Mouse (Mus musculus) kidney, adult 2 months (tissue): ENCODE results near the gene Sema7a.

Source experiments
- CTCF ChIP-seq: fragments of 200-500 bp; conservative IDR thresholded peaks from 2 replicates; pipeline ENCODE4 v1.5.1; 2011; ENCODE audit warnings: low read depth, mild to moderate bottlenecking, control low read depth, low read length, moderate library complexity, mixed read lengths; ENCODE audit not compliant: insufficient read depth, insufficient read length
- POLR2A ChIP-seq: fragments of 200-500 bp; IDR thresholded peaks from one replicate; pipeline ENCODE4 v1.6.1; 2011; ENCODE audit warnings: low read depth, low read length, control low read depth

GRCm38 (mm10) chr9:57992060-57992459 lies 52.1 kb downstream of the Sema7a start:
- TF ChIP-seq POLR2A: no peak
- TF ChIP-seq CTCF: no peak
